Mouse (Mus musculus) B cell, adult 2 months (primary cell): ENCODE results near the gene Sgms1.
"Not testable (repeated sequence)": the region's sequence is repeated elsewhere in the genome, so short reads cannot be mapped to it uniquely, and the experiment has no call there.

Source experiments
- DNase-seq, 2 experiments: peaks; one replicate each; pipeline ENCODE4 v3.0.0; 2022

Gene Sgms1

GRCm38 (mm10) chr19:32172511-32172981 is 217.0 kb downstream of the Sgms1 start:
- DNase-seq = peak; percentile 64 to 70

GRCm38 (mm10) chr19:32171981-32172380 is 217.5 kb downstream of the Sgms1 start:
- DNase-seq = no peak

DNA sequence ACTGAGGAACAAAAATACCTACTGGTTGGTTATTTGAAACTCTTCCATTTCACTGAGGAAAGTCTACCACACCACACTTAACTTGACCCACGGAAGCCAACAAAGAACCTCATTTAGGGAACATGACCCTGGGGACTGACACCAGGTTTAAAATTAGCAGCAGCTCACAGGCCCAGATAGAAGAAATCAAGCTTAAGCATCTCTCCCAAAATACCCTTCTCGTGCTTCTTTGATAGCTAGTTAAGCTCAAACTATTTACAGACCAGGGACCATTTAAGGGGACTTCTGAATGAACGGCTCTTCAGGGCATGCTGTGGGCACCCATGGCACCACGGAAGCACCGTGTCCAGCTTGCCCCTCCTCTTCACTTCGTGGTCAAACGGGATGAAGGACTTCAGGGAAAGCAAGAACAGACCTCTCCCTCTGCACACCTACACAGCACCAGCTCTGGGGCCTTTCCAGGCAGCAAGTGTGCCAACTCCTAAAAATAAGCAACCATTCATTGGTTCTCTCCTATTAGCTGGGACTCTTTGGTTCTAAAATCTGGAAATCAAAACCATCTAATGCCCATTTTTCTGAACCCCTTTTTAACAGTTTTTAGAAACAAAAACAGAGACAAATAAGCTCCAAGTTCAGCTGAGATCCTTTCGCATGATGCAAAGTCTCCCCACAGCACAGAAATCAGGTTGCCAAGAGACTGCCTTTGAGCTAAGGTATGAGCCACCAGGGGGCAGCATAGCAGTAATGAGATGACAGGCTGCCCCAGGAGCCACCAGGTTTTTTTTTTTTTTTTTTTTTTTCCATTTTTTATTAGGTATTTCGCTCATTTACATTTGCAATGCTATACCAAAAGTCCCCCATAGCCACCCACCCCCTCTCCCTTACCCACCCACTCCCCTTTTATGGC is 219.6 kb downstream of the Sgms1 start:
- DNase-seq = peak; percentile 88 to 89

GRCm38 (mm10) chr19:32168031-32168430 is 221.5 kb downstream of the Sgms1 start:
- peak; percentile 74 to 81 for DNase-seq

DNA sequence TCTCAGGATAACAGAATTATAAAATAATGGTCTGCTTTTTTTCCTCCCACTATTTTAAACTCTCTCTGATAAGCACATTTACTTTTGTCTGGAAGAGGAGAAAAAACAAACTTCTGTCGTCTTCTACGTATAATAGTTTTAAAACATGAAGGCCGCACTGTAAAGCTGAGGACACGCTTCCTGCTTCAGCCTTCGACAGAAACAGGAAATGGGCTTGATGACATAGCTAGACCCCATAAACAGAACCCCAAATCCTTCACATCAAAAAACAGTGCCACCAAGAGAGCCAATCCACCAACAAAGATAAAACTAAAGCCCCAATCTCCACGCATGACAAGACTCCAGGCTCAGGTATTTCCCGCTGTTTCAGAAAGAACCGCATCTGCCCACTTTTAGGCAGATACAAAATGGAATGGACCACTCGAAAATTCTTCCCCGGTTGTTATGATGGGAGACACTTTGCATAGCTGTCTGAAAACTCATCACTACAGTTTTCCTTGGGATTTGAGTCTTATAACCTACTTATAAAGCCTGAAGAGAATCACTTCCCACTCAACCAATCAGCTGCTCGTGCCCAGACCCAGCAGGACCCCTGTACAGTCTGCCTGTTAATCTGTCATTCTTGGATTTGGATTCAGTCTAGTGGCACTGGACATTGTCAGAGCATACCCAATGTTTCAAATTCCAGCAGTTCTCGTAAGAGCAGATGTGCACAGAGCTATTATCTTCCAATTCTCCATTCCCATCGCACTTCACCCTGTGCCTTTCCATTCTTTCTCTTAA is 222.5 kb downstream of the Sgms1 start:
- no peak for DNase-seq

DNA sequence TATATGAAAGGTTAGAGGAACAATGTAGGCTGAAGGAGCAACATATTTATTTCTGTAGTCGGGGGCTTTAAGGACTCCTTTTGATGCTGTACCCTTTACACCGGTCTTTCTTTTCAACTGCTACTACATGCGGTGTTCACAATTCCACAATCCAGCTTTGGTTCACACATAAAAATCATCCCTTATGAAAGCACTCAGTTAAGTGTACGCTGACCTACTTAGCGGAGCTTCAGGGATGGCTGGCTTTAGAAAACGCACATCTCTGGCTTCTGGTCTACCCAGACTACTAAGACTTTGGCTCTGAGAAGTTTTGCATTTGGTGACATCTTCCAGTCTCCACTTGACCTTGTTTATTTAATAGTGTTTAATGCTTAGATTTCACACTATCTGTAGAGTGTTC is 223.8 kb downstream of the Sgms1 start:
- DNase-seq = no peak

- DNase-seq = no peak
Measured at GRCm38 (mm10) chr19:32164128-32164527, 225.4 kb downstream of the Sgms1 start.

DNA sequence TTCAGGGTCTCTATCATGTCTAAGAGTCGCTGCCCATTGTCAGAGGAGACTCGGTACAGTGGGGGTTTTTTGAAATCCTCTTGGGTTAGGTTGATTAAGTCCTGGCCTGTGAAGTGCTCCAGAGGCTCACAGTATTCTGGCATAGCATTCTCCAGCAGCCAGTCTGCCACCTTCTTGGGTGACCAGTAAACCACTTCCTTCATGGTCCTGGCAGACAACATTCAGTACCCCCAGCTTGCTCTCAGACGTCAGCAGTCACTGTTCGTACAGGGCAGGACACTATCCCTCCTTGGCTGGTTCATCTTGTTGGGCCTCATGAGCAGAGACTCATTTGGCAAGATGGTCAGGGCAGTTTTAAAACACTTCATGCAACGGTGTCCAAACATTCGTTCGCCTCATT is 229.6 kb downstream of the Sgms1 start:
- no peak for DNase-seq

DNA sequence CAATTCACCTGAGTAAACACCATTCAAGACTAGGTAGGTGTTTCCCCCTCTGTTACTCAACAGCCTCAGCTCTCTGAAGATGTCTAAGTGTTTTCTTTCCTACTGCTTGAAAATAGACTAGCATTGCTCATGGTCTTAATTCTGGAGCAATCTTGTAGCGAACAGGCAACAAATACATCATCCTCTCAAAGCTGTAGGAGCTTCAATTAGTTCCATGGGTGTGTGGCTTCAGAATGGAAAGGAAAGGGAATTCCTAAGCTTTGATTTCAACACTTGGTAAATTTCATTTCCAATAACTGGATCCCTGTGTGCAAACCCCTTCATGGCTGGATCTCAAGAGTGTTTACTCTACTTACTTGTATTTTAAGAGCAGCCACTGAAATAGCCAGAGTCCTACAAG is 230.3 kb downstream of the Sgms1 start:
- no peak for DNase-seq

DNA sequence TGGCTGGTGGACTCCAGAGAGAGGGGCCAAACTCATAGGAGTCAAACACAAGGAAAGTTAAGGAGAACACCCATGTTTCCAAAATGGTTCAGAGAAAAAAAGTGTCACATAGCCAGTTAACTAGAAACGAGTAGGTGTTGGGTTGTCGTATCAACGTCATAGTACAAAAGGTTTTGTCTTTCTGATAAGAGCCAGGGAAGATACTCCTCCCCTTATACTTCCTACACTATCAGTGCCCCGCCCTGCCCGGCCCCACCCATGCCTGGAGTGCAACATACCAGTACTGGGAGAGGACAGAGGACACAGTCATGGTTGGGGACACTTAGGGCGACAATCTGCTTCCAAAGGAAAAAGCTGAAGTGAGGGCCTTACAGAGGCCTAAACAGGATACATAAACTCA is 232.5 kb downstream of the Sgms1 start:
- no peak for DNase-seq

DNA sequence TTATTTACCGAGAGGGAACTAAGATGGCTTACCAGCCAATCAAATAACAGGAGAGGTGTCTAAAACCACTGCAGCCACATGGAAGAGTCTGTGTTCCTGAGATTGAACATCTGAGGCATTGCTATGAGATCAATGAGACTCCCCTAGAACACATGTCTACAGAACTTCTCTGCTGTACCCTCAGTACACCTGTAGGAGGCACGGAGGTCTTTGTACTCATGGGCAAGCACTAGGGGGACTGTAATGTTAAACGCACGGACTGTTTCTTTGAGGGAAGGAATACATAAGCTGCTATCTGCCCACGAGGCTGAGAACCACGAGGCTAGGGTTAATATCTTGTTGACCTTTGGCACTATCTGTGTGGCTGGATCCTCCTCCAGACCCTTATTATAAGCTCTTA is 237.0 kb downstream of the Sgms1 start:
- DNase-seq = peak in 1 of 2 experiments; percentile 21

DNA sequence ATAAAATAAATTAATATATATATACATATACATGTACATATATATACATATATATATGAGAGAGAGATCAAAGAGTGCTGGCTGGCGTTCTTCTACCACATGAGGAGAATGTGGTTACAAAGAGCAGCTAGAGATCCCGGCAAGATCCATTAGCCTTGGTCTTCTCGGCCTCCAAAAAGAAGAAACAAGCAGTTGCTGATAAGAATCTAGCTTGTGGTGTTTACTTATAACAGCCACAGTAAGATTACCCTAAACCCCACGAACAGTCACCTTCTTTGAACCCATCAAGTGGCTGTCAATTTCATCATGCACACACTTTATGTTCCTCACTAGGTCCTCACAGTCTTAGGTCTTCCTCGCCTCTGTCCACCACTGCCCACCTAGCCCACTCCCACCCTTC is 240.8 kb downstream of the Sgms1 start:
- no peak for DNase-seq

DNA sequence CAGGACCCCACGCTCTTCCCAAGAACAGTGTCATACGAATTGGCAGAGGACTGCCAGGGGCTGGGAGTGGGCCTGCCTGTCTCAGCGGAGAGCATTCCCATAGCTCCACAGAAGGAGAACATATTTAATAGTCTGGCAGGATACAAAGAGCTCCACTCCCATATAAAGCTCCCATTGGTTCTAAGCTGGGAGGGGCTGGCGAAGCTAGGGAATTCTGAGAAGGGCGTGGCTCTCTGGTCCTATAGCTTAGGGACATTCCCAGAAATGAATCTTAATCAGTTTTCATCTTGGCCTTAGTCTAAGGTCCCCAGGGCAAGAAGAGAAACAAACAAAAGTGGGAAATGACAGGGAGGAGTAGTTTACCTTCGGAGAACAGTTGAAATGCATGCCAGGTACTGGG is 247.1 kb downstream of the Sgms1 start:
- no peak for DNase-seq

DNA sequence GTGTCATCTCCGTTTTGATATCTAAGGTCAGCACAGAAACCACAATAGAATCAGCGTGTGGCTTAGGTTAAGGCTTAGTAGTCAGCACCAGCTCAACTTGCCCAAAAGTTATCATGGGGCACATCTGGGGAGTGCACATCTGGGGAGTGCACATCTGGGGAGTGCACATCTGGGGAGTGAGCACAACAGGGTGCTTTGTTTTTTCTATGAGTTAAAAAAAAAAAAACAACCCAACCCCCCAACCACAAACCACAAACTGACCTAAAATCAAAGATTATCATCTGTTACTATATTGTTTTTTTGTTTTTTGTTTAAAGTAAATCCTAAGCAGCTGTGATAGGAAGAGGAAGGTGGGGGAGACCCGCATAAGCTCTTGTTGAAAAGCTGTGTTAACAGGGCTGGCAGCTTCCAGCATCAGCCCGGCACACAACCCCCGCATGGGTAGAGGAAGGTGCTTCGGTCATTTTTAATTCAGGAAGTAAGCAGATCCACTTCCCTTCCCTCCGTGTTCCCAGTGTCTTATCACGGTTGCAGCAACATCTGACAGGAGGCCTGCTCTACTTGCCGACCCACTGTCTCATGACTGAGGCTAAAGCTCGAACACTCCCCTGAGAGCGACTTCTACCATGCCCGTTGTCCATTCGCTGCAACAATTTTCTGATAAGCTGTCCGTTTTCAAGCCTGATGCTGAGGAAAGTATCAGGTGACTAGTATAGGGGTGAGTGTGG is 251.0 kb downstream of the Sgms1 start:
- no peak for DNase-seq

DNA sequence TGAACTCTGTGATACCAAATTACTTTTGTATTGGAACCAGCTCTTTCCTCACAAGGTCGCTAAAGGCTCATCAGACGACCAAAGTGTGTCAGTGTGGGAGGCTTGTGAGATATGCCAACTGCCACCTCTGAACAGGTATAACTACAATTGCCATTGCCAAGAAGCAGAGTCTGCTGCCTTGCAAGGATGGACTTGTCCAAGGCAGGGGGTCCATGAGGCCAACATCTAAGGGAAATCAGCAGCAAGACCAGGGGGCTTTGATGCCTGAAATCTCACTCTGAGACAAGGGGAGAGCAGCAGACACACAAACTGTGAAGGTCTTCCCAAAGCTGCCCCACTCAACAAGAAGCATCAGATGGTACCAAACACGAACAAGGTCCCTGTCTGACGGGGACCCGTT is 251.6 kb downstream of the Sgms1 start:
- no peak for DNase-seq

DNA sequence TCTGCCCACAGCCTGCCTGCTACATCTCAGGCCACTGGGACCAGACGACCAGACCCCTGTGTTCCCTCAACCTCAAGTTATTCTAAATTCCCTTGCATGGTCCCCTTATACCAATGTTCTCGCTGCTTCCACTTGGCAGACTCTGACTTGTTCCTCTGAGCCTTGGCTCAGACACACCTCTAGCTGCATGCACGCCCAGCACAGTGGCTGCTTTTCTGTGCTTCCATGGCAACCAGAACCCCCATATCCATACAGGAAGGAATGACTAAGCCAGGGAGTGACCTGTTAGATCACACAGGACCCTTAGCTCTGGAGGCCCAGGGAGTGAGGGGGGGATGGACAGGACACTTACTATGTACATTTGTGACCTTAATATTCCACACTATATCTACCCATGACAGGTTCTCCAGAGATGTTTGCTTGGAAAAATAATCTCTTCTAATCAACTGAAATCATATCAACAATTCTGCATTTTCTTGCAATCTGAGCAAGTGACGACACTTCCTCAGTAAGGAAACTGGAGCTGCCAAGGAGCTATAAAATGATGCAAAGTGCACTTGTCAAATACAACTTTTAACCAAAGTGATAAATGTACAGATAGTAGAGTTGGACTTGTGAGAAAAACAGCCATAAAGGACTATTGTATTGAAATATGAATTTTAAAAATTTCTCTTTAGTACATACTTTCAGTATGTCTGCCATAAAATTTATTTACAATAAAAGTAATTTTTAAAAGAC is 252.5 kb downstream of the Sgms1 start:
- DNase-seq = no peak

DNA sequence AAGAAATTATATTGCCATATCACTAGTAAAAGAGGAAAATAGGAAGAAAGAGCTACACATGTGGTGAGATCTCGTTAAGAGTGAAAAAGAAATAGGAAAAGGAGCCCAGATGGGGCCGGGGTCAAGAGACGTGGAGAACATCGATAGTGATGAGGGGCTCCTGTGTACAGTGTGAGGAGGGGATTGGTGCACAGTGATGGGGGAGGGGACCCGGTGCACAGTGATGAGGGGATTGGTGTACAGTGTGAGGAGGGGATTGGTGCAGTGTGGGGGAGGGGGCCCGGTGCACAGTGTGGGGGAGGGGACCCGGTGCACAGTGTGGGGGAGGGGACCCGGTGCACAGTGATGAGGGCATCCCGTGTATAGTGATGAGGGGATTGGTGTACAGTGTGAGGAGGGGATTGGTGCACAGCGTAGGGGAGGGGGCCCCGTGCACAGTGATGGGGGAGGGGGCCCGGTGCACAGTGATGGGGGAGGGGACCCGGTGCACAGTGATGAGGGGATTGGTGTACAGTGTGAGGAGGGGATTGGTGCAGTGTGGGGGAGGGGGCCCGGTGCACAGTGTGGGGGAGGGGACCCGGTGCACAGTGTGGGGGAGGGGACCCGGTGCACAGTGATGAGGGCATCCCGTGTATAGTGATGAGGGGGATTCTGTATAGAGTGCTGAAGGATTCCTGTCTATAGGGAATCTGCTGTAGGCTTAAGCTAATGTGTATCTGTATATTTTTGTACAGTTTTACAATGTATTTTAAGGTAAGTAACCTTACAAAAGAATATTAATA is 257.6 kb downstream of the Sgms1 start:
- DNase-seq = not testable (repeated sequence)

DNA sequence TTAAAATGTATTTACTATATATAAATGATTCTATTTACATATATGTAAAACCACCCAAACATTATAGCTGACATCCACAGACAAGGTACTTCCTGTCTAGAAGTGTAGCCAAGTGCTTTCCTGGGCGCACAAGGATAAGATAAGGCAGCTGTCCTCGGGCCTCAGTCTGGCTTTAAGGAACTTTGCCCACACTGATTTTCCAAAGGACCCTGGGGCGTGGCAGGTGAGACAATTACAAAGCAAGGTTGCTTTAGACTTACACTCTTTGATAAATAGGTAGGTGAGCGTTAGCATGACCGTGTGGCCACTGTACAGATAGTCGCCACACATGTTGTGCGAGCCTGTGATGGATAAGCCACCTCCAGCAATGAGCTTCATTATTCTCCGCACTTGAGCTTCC is 260.2 kb downstream of the Sgms1 start:
- no peak for DNase-seq

GRCm38 (mm10) chr19:32127180-32127850 is 262.2 kb downstream of the Sgms1 start:
- peak; percentile 41 to 51 for DNase-seq

DNA sequence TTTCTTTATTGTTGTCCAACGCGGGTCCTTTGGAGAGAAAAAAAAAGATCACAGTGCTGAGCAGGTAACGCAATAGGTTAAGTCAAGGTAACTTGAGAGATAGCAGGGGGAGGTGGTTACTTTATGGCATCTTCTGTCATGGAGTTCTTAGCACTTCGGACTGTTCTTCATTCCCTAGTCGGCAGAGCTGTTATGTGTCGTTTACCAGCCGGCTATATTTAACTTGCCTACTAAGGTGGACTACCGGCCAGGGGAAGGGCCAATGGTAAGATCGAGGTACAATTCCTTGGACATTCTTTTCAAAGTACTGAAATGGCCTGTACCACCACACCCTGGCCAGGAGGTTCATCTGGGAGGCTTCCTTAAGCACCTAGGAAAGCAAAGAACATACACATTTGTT is 265.4 kb downstream of the Sgms1 start:
- DNase-seq = no peak

DNA sequence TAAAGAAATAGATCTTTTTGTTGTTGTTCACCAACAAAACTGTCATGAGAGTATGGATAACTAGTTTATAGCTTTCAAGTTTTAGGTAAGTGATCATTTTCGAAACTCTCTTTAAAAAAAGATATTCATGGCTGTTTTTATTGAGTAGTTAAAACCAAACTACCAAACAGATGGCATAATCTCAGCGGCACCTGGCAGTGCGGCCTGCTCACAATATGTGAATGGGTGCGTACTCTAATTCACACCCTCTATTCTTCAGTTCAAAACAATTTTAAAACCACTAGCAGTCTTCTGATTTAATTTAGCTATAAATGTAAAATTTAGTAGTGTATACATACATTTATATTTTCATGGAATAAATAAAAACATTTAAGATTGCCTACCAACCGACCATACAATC is 266.3 kb downstream of the Sgms1 start:
- DNase-seq = no peak
